Mouse (Mus musculus) hindbrain, embryonic 13.5 days (tissue): ENCODE results near the gene Ints13. TPM values are rescaled to one million over a fixed set of nuclear protein-coding genes. Genes with fewer than 3 reads are reported as not detected.

Experiments
- ATAC-seq: fragments of 200-750 bp; cut with Nextera tagmentation; 2 replicates; pipeline ENCODE4 v1.8.0; 2017; ENCODE audit warnings: moderate TSS enrichment; ENCODE audit not compliant: low FRiP score
- H3K27ac ChIP-seq: fragments of 300-500 bp; sonication (generic); 2 replicates; pipeline ENCODE4 v1.5.1; 2015; ENCODE audit warnings: inconsistent platforms, mild to moderate bottlenecking, moderate library complexity
- H3K27me3 ChIP-seq: fragments of 300-500 bp; sonication (generic); 2 replicates; pipeline ENCODE4 v1.6.1; 2015; ENCODE audit warnings: mild to moderate bottlenecking, inconsistent platforms
- H3K36me3 ChIP-seq: fragments of 300-500 bp; sonication (generic); 2 replicates; pipeline ENCODE4 v1.6.1; 2015; ENCODE audit warnings: mild to moderate bottlenecking, inconsistent platforms
- H3K4me1 ChIP-seq: fragments of 300-500 bp; sonication (generic); replicated peaks from 2 replicates; pipeline ENCODE4 v1.6.1; 2015; ENCODE audit warnings: inconsistent platforms
- H3K4me2 ChIP-seq: fragments of 300-500 bp; sonication (generic); 2 replicates; pipeline ENCODE4 v1.6.1; 2015; ENCODE audit warnings: inconsistent platforms, mild to moderate bottlenecking, moderate library complexity
- H3K4me3 ChIP-seq: fragments of 300-500 bp; sonication (generic); 2 replicates; pipeline ENCODE4 v1.5.1; 2015; ENCODE audit warnings: mild to moderate bottlenecking, inconsistent platforms
- H3K9ac ChIP-seq: fragments of 300-500 bp; sonication (generic); 2 replicates; pipeline ENCODE4 v1.6.1; 2015; ENCODE audit warnings: mild to moderate bottlenecking, inconsistent platforms
- H3K9me3 ChIP-seq: fragments of 300-500 bp; sonication (generic); 2 replicates; pipeline ENCODE4 v1.6.1; 2016; ENCODE audit warnings: inconsistent platforms
- WGBS: fragments of 180-500 bp; shearing (Covaris S2); methylation state at CpG from one replicate; pipeline ENCODE4 v1.1.7; 2015; 5-methylcytosine and 5-hydroxymethylcytosine counted together
- polyA plus RNA-seq: library from polyadenylated mRNA; unstranded; fragments of >200 nt; fragmentation: Nextera tagmentation; extraction: Ambion mirVana; gene quantifications from 2 replicates; pipeline ENCODE4 v1.2.1, GENCODE M21; 2015

Ints13 gene
- polyA plus RNA-seq, 1 experiment from 2014 or later = 60.8 TPM

- no peaks in the 10 kb centered on the region for H3K4me1 ChIP-seq
- 84% methylated on average over 8 of the region's 8 CpGs for WGBS
- no peak overlapping the region for H3K4me2 ChIP-seq
- no peak for ATAC-seq
- no peaks in the 10 kb centered on the region for H3K9me3 ChIP-seq
- no peak overlapping the region for H3K27ac ChIP-seq
- H3K36me3 ChIP-seq = no peaks in the 10 kb centered on the region
- H3K27me3 ChIP-seq = no peaks in the 10 kb centered on the region
- no peak overlapping the region for H3K4me3 ChIP-seq
- no peak overlapping the region for H3K9ac ChIP-seq
Measured at GRCm38 (mm10) chr6:146511511-146511910, 66.1 kb downstream of the Ints13 start.

GRCm38 (mm10) chr6:146509891-146510290, 67.7 kb downstream of the Ints13 start:
- Histone ChIP-seq H3K27me3 (no peaks in the 10 kb centered on the region), H3K4me1 (no peaks in the 10 kb centered on the region), H3K4me3 (no peak overlapping the region), H3K36me3 (no peaks in the 10 kb centered on the region), H3K4me2 (no peak overlapping the region), H3K27ac (no peak overlapping the region), H3K9me3 (no peaks in the 10 kb centered on the region), H3K9ac (no peak overlapping the region)
- ATAC-seq = no peak
- WGBS = 85% methylated on average over 2 of the region's 2 CpGs

GRCm38 (mm10) chr6:146504459-146504858, 73.2 kb downstream of the Ints13 start:
- Histone ChIP-seq H3K27ac (no peak overlapping the region), H3K9ac (no peak overlapping the region), H3K9me3 (no peaks in the 10 kb centered on the region), H3K4me3 (no peak overlapping the region), H3K36me3 (no peaks in the 10 kb centered on the region), H3K27me3 (peaks cover 46% of the 10 kb centered on the region), H3K4me2 (no peak overlapping the region), H3K4me1 (peaks cover 24% of the 10 kb centered on the region)
- WGBS = 81% methylated on average over 2 of the region's 2 CpGs
- no peak for ATAC-seq

- ATAC-seq = no peak
- Histone ChIP-seq H3K27me3 (peaks cover 50% of the 10 kb centered on the region), H3K36me3 (no peaks in the 10 kb centered on the region), H3K27ac (no peak overlapping the region), H3K4me3 (peak overlapping the region; percentile 57), H3K4me2 (peak overlapping the region; percentile 100), H3K4me1 (peaks cover 24% of the 10 kb centered on the region), H3K9ac (peak overlapping the region; percentile 71; the same call in 1 of the 2 replicates), H3K9me3 (no peaks in the 10 kb centered on the region)
- 54% methylated on average over 3 of the region's 3 CpGs for WGBS
Measured at GRCm38 (mm10) chr6:146502856-146503255, 74.8 kb downstream of the Ints13 start.

GRCm38 (mm10) chr6:146501866-146502804, 75.5 kb downstream of the Ints13 start, which contains the start of gene Itpr2:
TSS of gene Itpr2 (minus strand) at chr6:146502223.
- peak; percentile 89 for ATAC-seq
- peaks cover 24% of the 10 kb centered on the region for H3K4me1 ChIP-seq
- peak within 1 kb of the TSS; percentile 71 for H3K9ac ChIP-seq
- peak within 1 kb of the TSS; percentile 23; the same call in 1 of the 2 replicates for H3K27ac ChIP-seq
- WGBS = under 1% methylated on average over 66 of the region's 70 CpGs
- H3K27me3 ChIP-seq = peaks cover 50% of the 10 kb centered on the region
- H3K36me3 ChIP-seq = no peaks in the 10 kb centered on the region
- H3K9me3 ChIP-seq = no peaks in the 10 kb centered on the region
- H3K4me3 ChIP-seq = peak within 1 kb of the TSS; percentile 57
- H3K4me2 ChIP-seq = peak within 1 kb of the TSS; percentile 100

- peaks cover 50% of the 10 kb centered on the region for H3K27me3 ChIP-seq
- H3K4me2 ChIP-seq = peak overlapping the region; percentile 100
- peak; percentile 31; the same call in 1 of the 2 replicates for ATAC-seq
- 1% methylated on average over 30 of the region's 30 CpGs for WGBS
- peak overlapping the region; percentile 71 for H3K9ac ChIP-seq
- H3K4me3 ChIP-seq = peak overlapping the region; percentile 57
- H3K36me3 ChIP-seq = no peaks in the 10 kb centered on the region
- peaks cover 24% of the 10 kb centered on the region for H3K4me1 ChIP-seq
- H3K27ac ChIP-seq = peak overlapping the region; percentile 23; the same call in 1 of the 2 replicates
- H3K9me3 ChIP-seq = no peaks in the 10 kb centered on the region
Measured at GRCm38 (mm10) chr6:146501316-146501865, 76.2 kb downstream of the Ints13 start.

GRCm38 (mm10) chr6:146500771-146501170, 76.9 kb downstream of the Ints13 start:
- peaks cover 24% of the 10 kb centered on the region for H3K4me1 ChIP-seq
- H3K4me3 ChIP-seq = no peak overlapping the region
- no peak overlapping the region for H3K9ac ChIP-seq
- no peaks in the 10 kb centered on the region for H3K36me3 ChIP-seq
- peaks cover 50% of the 10 kb centered on the region for H3K27me3 ChIP-seq
- no peak for ATAC-seq
- H3K9me3 ChIP-seq = no peaks in the 10 kb centered on the region
- 79% methylated on average over 5 of the region's 5 CpGs for WGBS
- H3K27ac ChIP-seq = no peak overlapping the region
- peak overlapping the region; percentile 100 for H3K4me2 ChIP-seq

GRCm38 (mm10) chr6:146500206-146500605, 77.4 kb downstream of the Ints13 start:
- ATAC-seq = no peak
- Histone ChIP-seq H3K4me3 (no peak overlapping the region), H3K4me2 (no peak overlapping the region), H3K4me1 (peaks cover 24% of the 10 kb centered on the region), H3K9ac (no peak overlapping the region), H3K27ac (no peak overlapping the region), H3K9me3 (no peaks in the 10 kb centered on the region), H3K27me3 (peaks cover 50% of the 10 kb centered on the region), H3K36me3 (no peaks in the 10 kb centered on the region)
- WGBS = 77% methylated on average over 6 of the region's 6 CpGs

Other genes starting within 250 kb of the Ints13 start
- gene Itpr2, start 75.6 kb downstream of the Ints13 start, polyA plus RNA-seq = 5.5 and 7.0 TPM in 2 replicates
- 48.7 and 53.1 TPM in 2 replicates for gene Fgfr1op2, start 632 bp downstream of the Ints13 start, polyA plus RNA-seq
- 113 and 119 TPM in 2 replicates for gene Med21, start 64.7 kb upstream of the Ints13 start, polyA plus RNA-seq
- 29.8 and 30.1 TPM in 2 replicates for gene Tm7sf3, start 65.0 kb upstream of the Ints13 start, polyA plus RNA-seq
- 15.9 and 17.5 TPM in 2 replicates for gene Stk38l, start 147.2 kb upstream of the Ints13 start, polyA plus RNA-seq
- 2.1 and 3.4 TPM in 2 replicates for gene Arntl2, start 218.2 kb upstream of the Ints13 start, polyA plus RNA-seq